Mouse (Mus musculus) megakaryocyte, embryonic 14.5 days (primary cell): ENCODE results near the gene 4930486L24Rik. TPM values are rescaled to one million over a fixed set of nuclear protein-coding genes. Genes with fewer than 3 reads are reported as not detected.

Source experiments
- H3K27me3 ChIP-seq: replicated peaks from 2 replicates; pipeline ENCODE3; 2012; ENCODE audit warnings: inconsistent platforms
- H3K36me3 ChIP-seq: replicated peaks from 2 replicates; pipeline ENCODE3; 2012; ENCODE audit warnings: low read length, inconsistent platforms, mixed read lengths
- H3K4me1 ChIP-seq: 2 replicates; pipeline ENCODE4 v1.6.1; 2012; ENCODE audit warnings: inconsistent platforms
- H3K4me3 ChIP-seq: replicated peaks from 2 replicates; pipeline ENCODE3; 2012; ENCODE audit warnings: moderate library complexity, mild to moderate bottlenecking, inconsistent platforms
- H3K9me3 ChIP-seq: 2 replicates; pipeline ENCODE4 v1.6.1; 2012; ENCODE audit warnings: inconsistent platforms
- FLI1 ChIP-seq: IDR thresholded peaks from 2 replicates; pipeline ENCODE4 v1.6.1; 2012; ENCODE audit warnings: low read length, inconsistent platforms, mixed read lengths
- GATA1 ChIP-seq: IDR thresholded peaks from 3 replicates; pipeline ENCODE4 v1.6.1; 2012; ENCODE audit warnings: mixed read lengths, low read length, inconsistent platforms, borderline replicate concordance
- polyA plus RNA-seq: library from polyadenylated mRNA; stranded (reverse); fragments of >175 nt; gene quantifications from 2 replicates; pipeline ENCODE4 v1.2.3, GENCODE M21; 2012; ENCODE audit warnings: low replicate concordance; ENCODE audit not compliant: insufficient read depth

Gene 4930486L24Rik
- polyA plus RNA-seq, 1 experiment = not detected

DNA sequence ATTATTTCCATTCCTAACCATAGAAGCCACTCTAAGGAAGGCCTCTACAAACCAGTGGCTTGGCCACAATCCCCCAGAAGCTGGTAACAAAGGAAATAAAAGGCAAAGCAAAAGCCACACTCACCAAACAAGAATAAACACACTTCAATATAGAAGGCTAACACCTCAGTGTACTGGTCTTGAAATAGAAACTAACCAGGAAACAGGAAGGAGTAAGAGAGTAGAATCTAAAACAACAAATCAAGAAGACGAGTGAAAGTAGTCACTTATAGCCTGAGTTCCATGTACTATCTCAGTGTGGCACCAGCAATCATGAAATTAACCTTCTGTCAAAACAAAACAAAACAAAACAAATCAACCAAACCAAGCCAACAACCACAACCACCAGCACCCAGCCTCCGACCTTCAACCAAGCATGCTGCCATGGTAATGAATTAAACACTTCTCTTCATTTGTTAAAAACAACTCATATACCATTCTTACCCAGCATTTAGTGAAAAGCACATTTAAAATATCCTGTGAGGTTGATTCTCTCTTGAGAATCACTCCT is 24.8 kb downstream of the 4930486L24Rik start:
- peaks cover 21% of the 10 kb centered on the region for H3K4me1 ChIP-seq
- H3K27me3 ChIP-seq = no peaks in the 10 kb centered on the region
- H3K36me3 ChIP-seq = peaks cover 6% of the 10 kb centered on the region
- H3K9me3 ChIP-seq = no peaks in the 10 kb centered on the region
- TF ChIP-seq FLI1 = no peak
- no peak for TF ChIP-seq GATA1
- no peak overlapping the region for H3K4me3 ChIP-seq

DNA sequence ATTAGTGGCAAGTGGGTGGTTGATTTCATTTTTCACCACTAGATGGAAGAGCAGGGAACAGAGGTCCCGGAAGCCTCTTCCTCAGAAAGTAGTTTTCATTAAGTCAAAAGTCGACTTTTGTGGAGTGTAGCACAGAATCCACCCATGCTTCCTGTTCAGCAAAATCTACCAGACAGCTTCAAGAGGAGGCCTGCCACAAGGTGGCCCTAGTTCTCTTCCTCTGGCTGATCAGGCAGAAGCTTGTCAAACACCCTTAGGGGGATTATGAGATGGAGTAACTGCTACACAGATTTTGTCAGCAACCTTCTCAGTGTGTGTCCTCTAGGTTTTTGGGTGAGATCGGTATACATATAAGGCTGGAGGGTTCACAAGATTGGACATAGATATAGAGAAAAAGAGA is 38.2 kb downstream of the 4930486L24Rik start:
- no peaks in the 10 kb centered on the region for H3K9me3 ChIP-seq
- no peak for TF ChIP-seq GATA1
- TF ChIP-seq FLI1 = no peak
- peaks cover 20% of the 10 kb centered on the region for H3K4me1 ChIP-seq
- H3K4me3 ChIP-seq = no peak overlapping the region
- H3K36me3 ChIP-seq = no peaks in the 10 kb centered on the region
- no peaks in the 10 kb centered on the region for H3K27me3 ChIP-seq

DNA sequence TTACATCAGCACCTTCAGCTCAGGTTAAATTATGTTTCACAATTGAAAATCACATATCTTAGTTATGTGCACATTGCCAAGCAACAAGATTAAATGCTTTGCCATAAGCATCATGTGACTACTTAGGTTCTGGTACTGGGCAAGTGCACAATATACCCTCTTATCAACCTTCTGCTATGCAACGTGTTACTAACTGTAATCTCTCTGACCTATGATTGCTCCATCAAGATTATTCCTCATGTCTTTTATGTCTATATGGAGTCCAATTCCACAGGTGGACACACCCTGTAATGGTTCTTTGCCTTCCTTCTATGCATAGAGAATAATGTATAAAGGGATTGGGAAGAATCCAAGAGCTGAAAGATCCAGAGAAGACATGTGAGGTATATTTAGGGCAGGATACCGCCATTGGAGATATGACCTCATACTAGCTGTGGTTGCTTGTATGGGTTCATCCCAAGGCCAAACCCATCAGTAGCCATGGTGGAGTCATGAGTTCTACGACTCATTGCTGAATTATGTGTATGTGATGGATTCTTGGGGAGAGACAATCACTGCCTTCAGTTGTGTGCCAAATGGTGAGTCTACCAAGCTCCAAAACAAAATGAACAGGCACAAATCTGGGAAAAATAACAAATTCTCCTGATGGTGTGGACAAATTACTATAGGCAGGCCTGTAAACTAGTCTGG is 43.6 kb downstream of the 4930486L24Rik start:
- peaks cover 36% of the 10 kb centered on the region for H3K4me1 ChIP-seq
- H3K4me3 ChIP-seq = no peak overlapping the region
- H3K27me3 ChIP-seq = no peaks in the 10 kb centered on the region
- H3K36me3 ChIP-seq = no peaks in the 10 kb centered on the region
- H3K9me3 ChIP-seq = no peaks in the 10 kb centered on the region
- TF ChIP-seq GATA1 (no peak), FLI1 (no peak)

DNA sequence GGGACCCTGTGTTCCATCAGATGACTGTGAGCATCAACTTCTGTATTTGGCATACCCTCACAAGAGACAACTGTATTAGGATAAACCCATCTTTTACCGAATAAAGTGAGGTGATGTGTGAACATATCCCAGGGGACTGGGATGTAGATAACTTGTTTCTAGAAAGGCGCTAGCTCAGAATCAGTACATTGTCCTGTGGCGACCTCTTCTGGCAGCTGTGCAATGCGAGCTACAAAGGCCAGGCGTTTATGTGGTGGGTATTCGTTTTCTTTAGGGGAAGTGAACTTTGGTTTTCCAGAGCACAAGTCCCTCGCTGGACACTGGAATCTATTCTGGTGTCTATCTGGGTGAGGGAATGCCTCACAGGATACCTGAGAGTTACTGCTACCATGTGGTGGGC is 44.8 kb downstream of the 4930486L24Rik start:
- H3K27me3 ChIP-seq = no peaks in the 10 kb centered on the region
- no peaks in the 10 kb centered on the region for H3K36me3 ChIP-seq
- no peak overlapping the region for H3K4me3 ChIP-seq
- no peaks in the 10 kb centered on the region for H3K9me3 ChIP-seq
- H3K4me1 ChIP-seq = peaks cover 48% of the 10 kb centered on the region
- TF ChIP-seq FLI1 (no peak), GATA1 (no peak)

DNA sequence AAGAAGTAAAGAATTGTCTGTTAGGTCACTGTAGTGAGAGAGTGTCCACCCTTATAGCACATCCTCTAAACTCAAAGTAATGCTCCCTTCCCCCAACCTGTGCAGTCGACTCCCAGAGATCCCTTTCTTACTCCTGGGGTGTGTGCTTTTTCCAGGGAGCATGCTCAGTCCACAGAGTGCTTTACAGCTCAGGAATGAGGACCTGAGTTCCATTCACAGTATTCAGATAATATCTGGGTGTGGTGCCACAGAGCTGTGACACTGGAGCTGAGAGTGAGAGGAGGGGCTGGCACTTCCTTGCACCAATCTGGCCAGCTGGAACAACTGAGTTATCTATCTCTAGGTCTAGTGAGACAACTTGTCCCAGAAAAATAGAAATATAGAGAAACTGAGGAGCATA is 50.6 kb downstream of the 4930486L24Rik start:
- no peaks in the 10 kb centered on the region for H3K27me3 ChIP-seq
- no peak overlapping the region for H3K4me3 ChIP-seq
- no peaks in the 10 kb centered on the region for H3K36me3 ChIP-seq
- H3K9me3 ChIP-seq = no peaks in the 10 kb centered on the region
- TF ChIP-seq GATA1 (no peak), FLI1 (no peak)
- peaks cover 61% of the 10 kb centered on the region for H3K4me1 ChIP-seq

DNA sequence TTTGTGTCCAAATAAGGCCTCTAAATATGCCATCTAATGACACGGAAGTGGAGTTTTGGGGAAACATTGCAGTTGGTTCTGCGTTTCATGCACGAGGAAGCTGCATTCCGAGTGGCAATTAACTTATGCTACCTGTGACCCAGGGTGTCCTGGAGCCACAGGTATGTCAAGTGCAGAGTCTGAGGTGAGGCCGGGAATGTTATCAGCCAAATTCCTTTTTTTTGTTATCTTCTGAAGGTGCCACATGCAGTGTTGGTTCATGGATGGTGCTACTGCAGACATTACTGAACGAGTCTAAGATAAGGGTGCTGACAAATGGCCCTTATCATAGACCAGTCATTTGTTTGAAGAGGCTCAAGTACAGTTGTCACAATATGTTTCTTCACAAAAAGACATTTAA is 51.5 kb downstream of the 4930486L24Rik start:
- H3K9me3 ChIP-seq = no peaks in the 10 kb centered on the region
- TF ChIP-seq GATA1 (no peak), FLI1 (no peak)
- H3K4me3 ChIP-seq = no peak overlapping the region
- peaks cover 70% of the 10 kb centered on the region for H3K4me1 ChIP-seq
- no peaks in the 10 kb centered on the region for H3K36me3 ChIP-seq
- H3K27me3 ChIP-seq = no peaks in the 10 kb centered on the region

DNA sequence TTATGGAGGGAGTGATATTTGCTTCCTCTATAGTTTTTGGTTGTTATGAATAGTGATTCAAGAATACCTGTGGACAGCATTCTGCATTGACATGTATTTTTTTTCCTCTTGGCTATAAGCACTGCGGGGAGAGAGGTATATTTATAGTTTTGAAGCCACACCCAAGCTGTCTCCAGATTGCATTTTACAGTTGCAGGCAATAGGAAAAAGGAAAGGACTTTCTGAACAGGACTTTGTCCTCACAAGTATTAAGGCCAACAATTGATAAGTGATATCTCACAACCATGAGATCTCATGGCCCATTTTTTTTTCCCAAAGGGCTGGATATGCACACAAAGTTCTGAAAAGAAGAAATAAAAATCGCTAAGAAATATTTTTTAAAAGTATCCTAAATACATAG is 54.6 kb downstream of the 4930486L24Rik start:
- Histone ChIP-seq H3K27me3 (no peaks in the 10 kb centered on the region), H3K9me3 (no peaks in the 10 kb centered on the region), H3K4me1 (peaks cover 46% of the 10 kb centered on the region), H3K4me3 (no peak overlapping the region), H3K36me3 (no peaks in the 10 kb centered on the region)
- TF ChIP-seq FLI1 (no peak), GATA1 (no peak)

DNA sequence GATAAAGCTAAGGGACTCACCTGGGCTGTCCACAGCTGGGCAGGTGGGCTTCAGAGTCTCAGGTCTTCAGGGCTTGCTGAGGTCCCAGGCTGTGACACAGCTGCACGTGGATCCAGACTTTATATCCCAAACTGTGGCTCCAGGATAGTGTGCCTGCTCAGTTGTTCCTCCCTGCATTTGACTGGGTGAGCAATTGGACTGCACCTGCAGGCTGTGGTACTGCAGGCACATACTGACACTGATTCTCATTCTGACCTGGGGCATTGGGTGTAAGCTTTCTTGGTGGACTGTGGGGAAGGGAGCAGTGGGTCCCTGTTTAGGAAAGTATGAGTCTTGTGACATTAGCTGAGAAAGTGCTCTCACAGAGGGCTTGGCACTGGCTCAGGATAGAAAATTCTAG is 61.5 kb downstream of the 4930486L24Rik start, which contains the start of gene Ctsll3:
TSS of gene Ctsll3 (minus strand) at position 101 of the 400 bp plus-strand sequence.
- H3K27me3 ChIP-seq = peaks cover 8% of the 10 kb centered on the region
- H3K9me3 ChIP-seq = no peaks in the 10 kb centered on the region
- no peaks in the 10 kb centered on the region for H3K36me3 ChIP-seq
- TF ChIP-seq FLI1 (no peak), GATA1 (no peak)
- H3K4me1 ChIP-seq = peaks cover 41% of the 10 kb centered on the region
- H3K4me3 ChIP-seq = no peak within 1 kb of the TSS

Other genes with a start within 250 kb of the 4930486L24Rik start
- not detected in 2 replicates for gene BC051665, start 78.1 kb downstream of the 4930486L24Rik start, polyA plus RNA-seq
- not detected in 2 replicates for gene Ctsll3, start 61.6 kb downstream of the 4930486L24Rik start, polyA plus RNA-seq
- gene Gm49392, start 32.4 kb upstream of the 4930486L24Rik start, polyA plus RNA-seq = 3.3 and 11.0 TPM in 2 replicates
- 31.9 TPM in 1 of 2 replicates, not detected in the other for gene Ctla2b, start 33.0 kb upstream of the 4930486L24Rik start, polyA plus RNA-seq
- gene Tpbpb, start 40.4 kb upstream of the 4930486L24Rik start, polyA plus RNA-seq = not detected in 2 replicates
- gene Gm49393, start 71.1 kb upstream of the 4930486L24Rik start, polyA plus RNA-seq = not detected in 2 replicates
- 6.5 and 26.5 TPM in 2 replicates for gene Gm49391, start 72.1 kb upstream of the 4930486L24Rik start, polyA plus RNA-seq
- 33.0 and 240 TPM in 2 replicates for gene Ctla2a, start 72.2 kb upstream of the 4930486L24Rik start, polyA plus RNA-seq
- 2.1 TPM in 1 of 2 replicates, not detected in the other for gene Tpbpa, start 77.5 kb upstream of the 4930486L24Rik start, polyA plus RNA-seq
- gene Ctsj, start 141.5 kb upstream of the 4930486L24Rik start, polyA plus RNA-seq = not detected in 2 replicates
- not detected in 2 replicates for gene Ctsq, start 176.2 kb upstream of the 4930486L24Rik start, polyA plus RNA-seq